Mouse (Mus musculus): ENCODE measurements at regions not wholly inside any gene's neighbourhood (a gene's known extent, or its start where the extent isn't known, plus 50 kb on each side); places are given as distances from the start of the nearest gene placed in this dataset.

GRCm38 (mm10) chr17:68115599-68115998 lies 111.7 kb upstream of the Arhgap28 start:
- TF ChIP-seq CTCF (IDR thresholded peaks at IDR 0.05; ENCODE audit: low read depth): no peak
- no peak for TF ChIP-seq EP300 (IDR thresholded peaks at IDR 0.05; ENCODE audit: low read depth)
